Mouse (Mus musculus): ENCODE results near the gene Plscr5. TPM values are rescaled to one million over a fixed set of nuclear protein-coding genes. Genes with fewer than 3 reads are reported as not detected.

Gene Plscr5
- total RNA-seq, 2 experiments from 2014 or later: not detected

GRCm38 (mm10) chr9:92209850-92210249 lies 17.1 kb downstream of the Plscr5 start:
- Histone ChIP-seq H3K4me3 (no peak overlapping the region), H3K27ac (no peak overlapping the region)
- intact Hi-C loops (cut with DNase I): loop anchor here (5.0 to 10.0 kb wide), 2 partner anchors 63 to 165 kb away; no protein-coding TSS in a partner anchor
- TF ChIP-seq CTCF (IDR thresholded peaks at IDR 0.05): no peak
- no peak for DNase-seq

GRCm38 (mm10) chr9:92210386-92210967 lies 17.7 kb downstream of the Plscr5 start:
- intact Hi-C loops (cut with DNase I): loop anchor here (10.0 kb wide), 1 partner anchor 164 kb away; no protein-coding TSS in a partner anchor
- Histone ChIP-seq H3K4me3 (no peak overlapping the region), H3K27ac (no peak overlapping the region)
- no peak for TF ChIP-seq CTCF (IDR thresholded peaks at IDR 0.05)
- DNase-seq: no peak

- Histone ChIP-seq H3K27ac (no peak overlapping the region), H3K4me3 (no peak overlapping the region)
- DNase-seq: no peak
- no peak for TF ChIP-seq CTCF (IDR thresholded peaks at IDR 0.05)
- intact Hi-C loops (cut with DNase I): loop anchor here (10.0 kb wide), 1 partner anchor 164 kb away; no protein-coding TSS in a partner anchor
Observed at GRCm38 (mm10) chr9:92211048-92211447, 18.3 kb downstream of the Plscr5 start.

GRCm38 (mm10) chr9:92217484-92217883 lies 24.7 kb downstream of the Plscr5 start:
- DNase-seq: no peak
- no peak overlapping the region for H3K4me3 ChIP-seq
- intact Hi-C loops (cut with DNase I): loop anchor here (5.0 to 10.0 kb wide), 3 partner anchors 157 to 660 kb away; no protein-coding TSS in a partner anchor
- H3K27ac ChIP-seq: no peak overlapping the region
- TF ChIP-seq CTCF (IDR thresholded peaks at IDR 0.05): peak; percentile 34; the same call in 1 of the 2 replicates

- no peak for DNase-seq
- H3K27ac ChIP-seq: no peak overlapping the region
- no peak for TF ChIP-seq CTCF (IDR thresholded peaks at IDR 0.05)
- intact Hi-C loops (cut with DNase I): loop anchor here (5.0 to 10.0 kb wide), 3 partner anchors 157 to 659 kb away; no protein-coding TSS in a partner anchor
- H3K4me3 ChIP-seq: no peak overlapping the region
Observed at GRCm38 (mm10) chr9:92217896-92218295, 25.2 kb downstream of the Plscr5 start.

- Histone ChIP-seq H3K27ac (no peak overlapping the region), H3K4me3 (no peak overlapping the region)
- intact Hi-C loops (cut with DNase I): no loop called here
- no peak for TF ChIP-seq CTCF (IDR thresholded peaks at IDR 0.05)
- no peak for DNase-seq
Observed at GRCm38 (mm10) chr9:92220151-92220550, 27.4 kb downstream of the Plscr5 start.

GRCm38 (mm10) chr9:92221480-92221879 lies 28.7 kb downstream of the Plscr5 start:
- intact Hi-C loops (cut with DNase I): no loop called here
- TF ChIP-seq CTCF (IDR thresholded peaks at IDR 0.05): no peak
- no peak for DNase-seq
- Histone ChIP-seq H3K27ac (no peak overlapping the region), H3K4me3 (no peak overlapping the region)

- TF ChIP-seq CTCF (IDR thresholded peaks at IDR 0.05): no peak
- Histone ChIP-seq H3K4me3 (no peak overlapping the region), H3K27ac (no peak overlapping the region)
- DNase-seq: no peak
- intact Hi-C loops (cut with DNase I): no loop called here
Observed at GRCm38 (mm10) chr9:92224598-92225231, 32.0 kb downstream of the Plscr5 start.

- no peak for DNase-seq
- TF ChIP-seq CTCF (IDR thresholded peaks at IDR 0.05): no peak
- no peak overlapping the region for H3K4me3 ChIP-seq
- intact Hi-C loops (cut with DNase I): no loop called here
- H3K27ac ChIP-seq: no peak overlapping the region; the same call in 1 of the 2 replicates
Observed at GRCm38 (mm10) chr9:92226127-92226655, 33.5 kb downstream of the Plscr5 start.

- Histone ChIP-seq H3K4me3 (no peak overlapping the region), H3K27ac (peak overlapping the region; percentile 51; the same call in 1 of the 2 replicates)
- TF ChIP-seq CTCF (IDR thresholded peaks at IDR 0.05): no peak
- DNase-seq: no peak
- intact Hi-C loops (cut with DNase I): no loop called here
Observed at GRCm38 (mm10) chr9:92226795-92227194, 34.1 kb downstream of the Plscr5 start.

GRCm38 (mm10) chr9:92228867-92229832 lies 36.4 kb downstream of the Plscr5 start:
- TF ChIP-seq CTCF (IDR thresholded peaks at IDR 0.05): no peak
- no peak overlapping the region for H3K4me3 ChIP-seq
- H3K27ac ChIP-seq: no peak overlapping the region
- no peak for DNase-seq
- intact Hi-C loops (cut with DNase I): no loop called here

GRCm38 (mm10) chr9:92229833-92230205 lies 37.1 kb downstream of the Plscr5 start:
- intact Hi-C loops (cut with DNase I): no loop called here
- no peak for TF ChIP-seq CTCF (IDR thresholded peaks at IDR 0.05)
- H3K4me3 ChIP-seq: no peak overlapping the region
- H3K27ac ChIP-seq: no peak overlapping the region
- DNase-seq: no peak
